ENCODE assay signal across 15 mouse cellular contexts in the genomic region with DNA sequence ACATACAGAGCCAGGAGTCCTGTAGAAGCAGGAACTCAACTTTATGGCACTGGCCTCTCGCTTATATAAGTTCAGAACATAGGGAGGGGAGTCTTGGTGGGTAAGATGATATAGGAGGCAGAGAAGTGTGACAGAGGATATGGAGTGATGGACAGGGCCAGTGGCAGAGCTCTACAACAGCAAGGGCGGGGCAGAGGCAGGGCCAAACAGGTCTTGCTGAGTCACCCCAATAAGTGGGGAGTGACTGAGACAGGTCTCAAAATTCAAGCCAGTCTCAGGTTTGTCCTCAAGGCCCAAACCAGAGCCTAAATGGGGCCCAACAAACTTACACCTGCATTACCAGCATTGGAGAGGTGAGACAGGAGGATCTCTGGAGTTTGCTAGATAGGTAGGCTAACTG. TPM values are rescaled to one million over a fixed set of nuclear protein-coding genes. Genes with fewer than 3 reads are reported as not detected.
A peak's percentile ranks its signal among the peaks of the same experiment; 100 is the strongest.
DNase-seq lines count a peak whose midpoint lies in the region; ATAC-seq and TF ChIP-seq lines count a peak whose summit lies in the region.
"Had no signal": no experiment of that assay in that cellular context is flagged by ENCODE, and none has a peak within 500 bp of the region (broad histone marks: within the 10 kb centered on the region; RNA-seq: fewer than 3 reads in every experiment).

No protein-coding gene starts in this region.

- 0 out of 2 replicates have a peak overlapping the region, but pooled peaks have one; percentile 28 for H3K9ac ChIP-seq in liver, postnatal 0 days (replicated peaks)
- no peak overlapping the region for H3K9ac ChIP-seq in hindbrain, embryonic 12.5 days
- H3K9ac ChIP-seq: heart, embryonic 13.5 days; hindbrain, embryonic 13.5 days had no signal

- no peak overlapping the region for H3K4me3 ChIP-seq in heart, embryonic 10.5 days
- no peak overlapping the region for H3K4me3 ChIP-seq in liver, postnatal 0 days (ENCODE audit: low read depth, low read length)
- H3K4me3 ChIP-seq in hindbrain, embryonic 12.5 days, result no peak overlapping the region
- H3K4me3 ChIP-seq: heart, embryonic 13.5 days; hindbrain, embryonic 13.5 days; limb, embryonic 10.5 days had no signal

- H3K4me2 ChIP-seq in liver, postnatal 0 days (ENCODE audit: low read depth, low read length), result peak overlapping the region; percentile 40; the same call in 1 of the 2 replicates
- no peak overlapping the region for H3K4me2 ChIP-seq in hindbrain, embryonic 12.5 days (replicated peaks)
- H3K4me2 ChIP-seq: heart, embryonic 13.5 days; hindbrain, embryonic 13.5 days had no signal

- TF ChIP-seq EP300 in liver, postnatal 0 days (IDR thresholded peaks at IDR 0.05; ENCODE audit: low read depth), result no peak

- no peak for TF ChIP-seq CTCF in liver, postnatal 0 days (IDR thresholded peaks at IDR 0.05; ENCODE audit: low read depth)

- WGBS in heart, embryonic 10.5 days, result 86% methylated on average over 2 of the region's 2 CpGs
- 67% methylated on average over 2 of the region's 2 CpGs for WGBS in liver, postnatal 0 days (ENCODE audit: insufficient replicate concordance)
- WGBS in hindbrain, embryonic 12.5 days, result 88% methylated on average over 2 of the region's 2 CpGs

- no peaks in the 10 kb centered on the region for H3K27me3 ChIP-seq in heart, embryonic 10.5 days (ENCODE audit: insufficient read depth, poor library complexity, severe bottlenecking)
- no peaks in the 10 kb centered on the region for H3K27me3 ChIP-seq in liver, postnatal 0 days (ENCODE audit: insufficient read depth, low read length)
- no peaks in the 10 kb centered on the region for H3K27me3 ChIP-seq in hindbrain, embryonic 12.5 days
- H3K27me3 ChIP-seq: heart, embryonic 13.5 days; hindbrain, embryonic 13.5 days; Patski had no signal

- peak; percentile 47; the same call in 1 of the 2 replicates for ATAC-seq in common myeloid progenitor, adult 5-6 weeks (replicated peaks; ENCODE audit: low read depth, poor library complexity, severe bottlenecking)
- ATAC-seq in liver, postnatal 0 days, result peak; percentile 94
- no peak for ATAC-seq in hindbrain, embryonic 12.5 days (ENCODE audit: low FRiP score)
- ATAC-seq: Patski had no signal

- H3K27ac ChIP-seq in heart, embryonic 10.5 days, result no peak overlapping the region
- H3K27ac ChIP-seq in liver, postnatal 0 days (ENCODE audit: low read depth), result peak overlapping the region; percentile 53
- H3K27ac ChIP-seq in hindbrain, embryonic 12.5 days, result no peak overlapping the region
- H3K27ac ChIP-seq: heart, embryonic 13.5 days; hindbrain, embryonic 13.5 days; limb, embryonic 10.5 days had no signal

- H3K4me1 ChIP-seq in heart, embryonic 10.5 days, result no peaks in the 10 kb centered on the region
- peaks cover 8% of the 10 kb centered on the region; the same call in 1 of the 2 replicates for H3K4me1 ChIP-seq in liver, postnatal 0 days (ENCODE audit: insufficient read depth)
- H3K4me1 ChIP-seq in hindbrain, embryonic 12.5 days, result 0 out of 2 replicates have a peak, but pooled peaks cover 5% of the 10 kb centered on the region
- H3K4me1 ChIP-seq: limb, embryonic 10.5 days had no signal

- no peaks in the 10 kb centered on the region for H3K9me3 ChIP-seq in heart, embryonic 10.5 days
- no peaks in the 10 kb centered on the region for H3K9me3 ChIP-seq in liver, postnatal 0 days (ENCODE audit: low read length)
- no peaks in the 10 kb centered on the region for H3K9me3 ChIP-seq in hindbrain, embryonic 12.5 days (replicated peaks)
- H3K9me3 ChIP-seq: heart, embryonic 13.5 days; hindbrain, embryonic 13.5 days; limb, embryonic 10.5 days had no signal

- H3K36me3 ChIP-seq in heart, embryonic 10.5 days, result no peaks in the 10 kb centered on the region
- H3K36me3 ChIP-seq in liver, postnatal 0 days (replicated peaks; ENCODE audit: insufficient read depth, low read length), result peaks cover 11% of the 10 kb centered on the region; the same call in 1 of the 2 replicates
- no peaks in the 10 kb centered on the region for H3K36me3 ChIP-seq in hindbrain, embryonic 12.5 days
- H3K36me3 ChIP-seq: hindbrain, embryonic 13.5 days had no signal

- DNase-seq in heart, embryonic 10.5 days (ENCODE audit: low spot score), result peak; percentile 83
- no peak for DNase-seq in heart, adult 9 months (ENCODE audit: low spot score in 2 of 2)
- peak; percentile 72 for DNase-seq in 416B (ENCODE audit: low read depth)
- peak; percentile 57 for DNase-seq in liver, postnatal 0 days
- DNase-seq in layer of hippocampus, adult 11-12 months (ENCODE audit: low spot score), result no peak
- no peak for DNase-seq in left cerebral cortex, adult 11 months (ENCODE audit: low spot score)
- DNase-seq: adrenal gland, adult 2 months; cerebellum, adult 18-20 months; kidney, adult 2 months had no signal

RNA-seq across cellular contexts. Expression of gene Adam10, which starts 54.4 kb away (rescaled TPM):
- polyA plus RNA-seq in heart, embryonic 10.5 days (2016; fragmentation: Nextera tagmentation; extraction: Ambion mirVana), result 68.2 and 83.0 TPM in 2 replicates
- total RNA-seq in common myeloid progenitor, adult 5-6 weeks (2017), result 82.0 and 101 TPM in 2 replicates
- 30.3 and 36.7 TPM in 2 replicates for polyA plus RNA-seq in liver, postnatal 0 days (2015; fragmentation: Nextera tagmentation; extraction: Ambion mirVana)
- 88.4 and 99.7 TPM in 2 replicates for polyA plus RNA-seq in hindbrain, embryonic 12.5 days (2016; fragmentation: Nextera tagmentation; extraction: Ambion mirVana)

Comparison
In these comparisons a context has a peak if more than half of its experiments do, and no peak if none do; other contexts are left out.
1. DNase-seq: peak in heart, embryonic 10.5 days (single experiment), 416B (single experiment) and liver, postnatal 0 days (single experiment); none in heart, adult 9 months (0 of 2), layer of hippocampus, adult 11-12 months (single experiment) and left cerebral cortex, adult 11 months (single experiment).